Comparison of ENCODE assay signal across 8 mouse cellular contexts in genomic region chr1:184733300-184734066, GRCm38 (mm10). TPM values are rescaled to one million over a fixed set of nuclear protein-coding genes. Genes with fewer than 3 reads are reported as not detected.
DNase-seq lines count a peak whose midpoint lies in the region; ATAC-seq lines count a peak whose summit lies in the region.

No protein-coding gene starts in this region.

- H3K4me2 ChIP-seq in forebrain, embryonic 14.5 days (ENCODE audit: low read length) = peak overlapping the region; percentile 81
- peak overlapping the region; percentile 96 for H3K4me2 ChIP-seq in kidney, embryonic 15.5 days
- H3K4me2 ChIP-seq in stomach, embryonic 14.5 days (replicated peaks; ENCODE audit: low read depth, low read length) = peak overlapping the region; percentile 88; the same call in 1 of the 2 replicates

- 2% methylated on average over 28 of the region's 28 CpGs for WGBS in forebrain, embryonic 14.5 days
- 2% methylated on average over 28 of the region's 28 CpGs for WGBS in kidney, embryonic 15.5 days
- WGBS in stomach, embryonic 14.5 days = 5% methylated on average over 28 of the region's 28 CpGs

- H3K9me3 ChIP-seq in forebrain, embryonic 14.5 days (replicated peaks; ENCODE audit: control insufficient read depth, low read length) = no peaks in the 10 kb centered on the region
- H3K9me3 ChIP-seq in kidney, embryonic 15.5 days (replicated peaks) = no peaks in the 10 kb centered on the region
- no peaks in the 10 kb centered on the region for H3K9me3 ChIP-seq in stomach, embryonic 14.5 days (ENCODE audit: control insufficient read depth, low read depth, low read length)

- ATAC-seq in forebrain, embryonic 14.5 days = no peak
- ATAC-seq in kidney, embryonic 15.5 days (replicated peaks; ENCODE audit: low FRiP score) = no peak
- ATAC-seq in stomach, embryonic 14.5 days (ENCODE audit: insufficient number of reproducible peaks, insufficient read depth, low FRiP score, low read depth) = no peak

- H3K4me1 ChIP-seq in forebrain, embryonic 14.5 days (ENCODE audit: control insufficient read depth, insufficient read depth, low read length) = peaks cover 9% of the 10 kb centered on the region; the same call in 1 of the 2 replicates
- peaks cover 35% of the 10 kb centered on the region for H3K4me1 ChIP-seq in kidney, embryonic 15.5 days
- peaks cover 5% of the 10 kb centered on the region; the same call in 1 of the 2 replicates for H3K4me1 ChIP-seq in stomach, embryonic 14.5 days (ENCODE audit: control insufficient read depth, insufficient read depth, low read length)

- no peak overlapping the region for H3K27ac ChIP-seq in forebrain, embryonic 14.5 days (ENCODE audit: low read depth, low read length)
- peak overlapping the region; percentile 28; the same call in 1 of the 2 replicates for H3K27ac ChIP-seq in kidney, embryonic 15.5 days
- H3K27ac ChIP-seq in stomach, embryonic 14.5 days (ENCODE audit: low read length) = no peak overlapping the region

- no peaks in the 10 kb centered on the region for H3K36me3 ChIP-seq in forebrain, embryonic 14.5 days (ENCODE audit: control insufficient read depth, insufficient read depth, low read length)
- H3K36me3 ChIP-seq in kidney, embryonic 15.5 days = no peaks in the 10 kb centered on the region
- no peaks in the 10 kb centered on the region for H3K36me3 ChIP-seq in stomach, embryonic 14.5 days (ENCODE audit: control insufficient read depth, insufficient read depth, low read length)

- peak; percentile 43 for DNase-seq in kidney, adult 9 months
- DNase-seq in kidney, adult 18-20 months = no peak
- no peak for DNase-seq in forebrain, embryonic 14.5 days (ENCODE audit: low spot score)
- DNase-seq in lung, postnatal 25 days (ENCODE audit: low spot score) = peak; percentile 40
- no peak for DNase-seq in urinary bladder, postnatal 10 days (ENCODE audit: low spot score)
- DNase-seq in left cerebral cortex, adult 11 months (ENCODE audit: low spot score) = no peak

- H3K4me3 ChIP-seq in forebrain, embryonic 14.5 days (ENCODE audit: low read depth, low read length) = peak overlapping the region; percentile 39; the same call in 1 of the 2 replicates
- H3K4me3 ChIP-seq in kidney, embryonic 15.5 days (replicated peaks) = peak overlapping the region; percentile 61
- H3K4me3 ChIP-seq in stomach, embryonic 14.5 days (ENCODE audit: low read depth, low read length) = peak overlapping the region; percentile 57

- H3K9ac ChIP-seq in forebrain, embryonic 14.5 days (ENCODE audit: low read length) = no peak overlapping the region
- H3K9ac ChIP-seq in kidney, embryonic 15.5 days = no peak overlapping the region
- H3K9ac ChIP-seq in stomach, embryonic 14.5 days (replicated peaks; ENCODE audit: low read depth, low read length) = no peak overlapping the region

- H3K27me3 ChIP-seq in forebrain, embryonic 14.5 days (replicated peaks; ENCODE audit: control insufficient read depth, insufficient read depth, low read length) = peaks cover 74% of the 10 kb centered on the region
- peaks cover 92% of the 10 kb centered on the region for H3K27me3 ChIP-seq in kidney, embryonic 15.5 days
- peaks cover 54% of the 10 kb centered on the region for H3K27me3 ChIP-seq in stomach, embryonic 14.5 days (ENCODE audit: control insufficient read depth, insufficient read depth, low read length)

RNA-seq across cellular contexts. Expression of gene Hlx, which starts 1.1 kb away (rescaled TPM):
- 0.99 and 1.4 TPM in 2 replicates for polyA plus RNA-seq in forebrain, embryonic 14.5 days (2014; fragmentation: Nextera tagmentation; extraction: Ambion mirVana)
- polyA plus RNA-seq in kidney, embryonic 15.5 days (2015; fragmentation: Nextera tagmentation; extraction: Ambion mirVana) = 16.6 and 18.5 TPM in 2 replicates
- 10.8 and 12.7 TPM in 2 replicates for polyA plus RNA-seq in stomach, embryonic 14.5 days (2014; fragmentation: Nextera tagmentation; extraction: Ambion mirVana)

Comparison
In these comparisons a context has a peak if more than half of its experiments do, and no peak if none do; other contexts are left out.
1. DNase-seq: peak in kidney, adult 9 months (single experiment) and lung, postnatal 25 days (single experiment); none in kidney, adult 18-20 months (single experiment), forebrain, embryonic 14.5 days (single experiment), urinary bladder, postnatal 10 days (single experiment) and left cerebral cortex, adult 11 months (single experiment).
2. Peak in every context shown above with its lines, with median percentiles within 50 percentile points of each other: H3K4me2 ChIP-seq and H3K4me3 ChIP-seq.